Mouse (Mus musculus) stomach, embryonic 14.5 days (tissue): ENCODE measurements around the gene Lbp. TPM values are rescaled to one million over a fixed set of nuclear protein-coding genes. Genes with fewer than 3 reads are reported as not detected.

Experiments used
- ATAC-seq: fragments of 200-750 bp; cut with Nextera tagmentation; 2 replicates; pipeline ENCODE4 v1.8.0; 2017; ENCODE audit warnings: low read depth, moderate TSS enrichment; ENCODE audit not compliant: insufficient number of reproducible peaks, insufficient read depth, low FRiP score
- H3K27ac ChIP-seq: fragments of 300-500 bp; sonication (generic); 2 replicates; pipeline ENCODE4 v1.5.1; 2014; ENCODE audit warnings: mild to moderate bottlenecking, low read length, moderate library complexity, mixed read lengths
- H3K27me3 ChIP-seq: fragments of 300-500 bp; sonication (generic); 2 replicates; pipeline ENCODE4 v1.6.1; 2014; ENCODE audit warnings: low read length, control low read depth, mixed read lengths; ENCODE audit not compliant: control insufficient read depth, insufficient read depth
- H3K36me3 ChIP-seq: fragments of 300-500 bp; sonication (generic); 2 replicates; pipeline ENCODE4 v1.6.1; 2014; ENCODE audit warnings: mild to moderate bottlenecking, control low read depth, low read length, moderate library complexity, mixed read lengths; ENCODE audit not compliant: control insufficient read depth, insufficient read depth
- H3K4me1 ChIP-seq: fragments of 300-500 bp; sonication (generic); 2 replicates; pipeline ENCODE4 v1.6.1; 2014; ENCODE audit warnings: low read length, control low read depth, mixed read lengths; ENCODE audit not compliant: control insufficient read depth, insufficient read depth
- H3K4me2 ChIP-seq: fragments of 300-500 bp; sonication (generic); replicated peaks from 2 replicates; pipeline ENCODE4 v1.6.1; 2014; ENCODE audit warnings: low read depth, low read length, control low read depth
- H3K4me3 ChIP-seq: fragments of 300-500 bp; sonication (generic); 2 replicates; pipeline ENCODE4 v1.5.1; 2014; ENCODE audit warnings: low read depth, low read length, control low read depth
- H3K9ac ChIP-seq: fragments of 300-500 bp; sonication (generic); replicated peaks from 2 replicates; pipeline ENCODE4 v1.6.1; 2014; ENCODE audit warnings: low read depth, mild to moderate bottlenecking, control low read depth, low read length, moderate library complexity, mixed read lengths
- H3K9me3 ChIP-seq: fragments of 300-500 bp; sonication (generic); 2 replicates; pipeline ENCODE4 v1.6.1; 2016; ENCODE audit warnings: low read depth, low read length, control low read depth; ENCODE audit not compliant: control insufficient read depth
- WGBS: fragments of 180-500 bp; shearing (Covaris S2); extraction: QIAGEN DNeasy Blood & Tissue Kit; methylation state at CpG from one replicate; pipeline ENCODE4 v1.1.7; 2014; 5-methylcytosine and 5-hydroxymethylcytosine counted together
- polyA plus RNA-seq: library from polyadenylated mRNA; unstranded; fragments of >200 nt; fragmentation: Nextera tagmentation; extraction: Ambion mirVana; gene quantifications from 2 replicates; pipeline ENCODE4 v1.2.1, GENCODE M21; 2014

Gene Lbp
- polyA plus RNA-seq, 1 experiment from 2014 or later: 3.5 TPM

GRCm38 (mm10) chr2:158275349-158275748, 30.9 kb upstream of the Lbp start:
- 82% methylated on average over 3 of the region's 3 CpGs for WGBS
- Histone ChIP-seq H3K4me3 (no peak overlapping the region), H3K4me2 (no peak overlapping the region), H3K27ac (no peak overlapping the region), H3K36me3 (no peaks in the 10 kb centered on the region), H3K9ac (no peak overlapping the region), H3K9me3 (no peaks in the 10 kb centered on the region), H3K4me1 (no peaks in the 10 kb centered on the region), H3K27me3 (no peaks in the 10 kb centered on the region)
- no peak for ATAC-seq

GRCm38 (mm10) chr2:158275811-158276210, 30.5 kb upstream of the Lbp start:
- H3K4me1 ChIP-seq: no peaks in the 10 kb centered on the region
- H3K9ac ChIP-seq: no peak overlapping the region
- H3K27me3 ChIP-seq: no peaks in the 10 kb centered on the region
- no peak overlapping the region for H3K27ac ChIP-seq
- H3K4me3 ChIP-seq: no peak overlapping the region
- no peak overlapping the region for H3K4me2 ChIP-seq
- ATAC-seq: no peak
- WGBS: 52% methylated on average over 4 of the region's 4 CpGs
- H3K36me3 ChIP-seq: no peaks in the 10 kb centered on the region
- H3K9me3 ChIP-seq: no peaks in the 10 kb centered on the region

GRCm38 (mm10) chr2:158276451-158276850, 29.8 kb upstream of the Lbp start:
- WGBS: 71% methylated on average over 6 of the region's 6 CpGs
- no peaks in the 10 kb centered on the region for H3K27me3 ChIP-seq
- no peaks in the 10 kb centered on the region for H3K4me1 ChIP-seq

GRCm38 (mm10) chr2:158276878-158277277, 29.4 kb upstream of the Lbp start:
- H3K9ac ChIP-seq: no peak overlapping the region
- no peak overlapping the region for H3K4me2 ChIP-seq
- no peak overlapping the region for H3K4me3 ChIP-seq
- ATAC-seq: no peak
- no peaks in the 10 kb centered on the region for H3K4me1 ChIP-seq
- H3K27me3 ChIP-seq: no peaks in the 10 kb centered on the region
- 75% methylated on average over 4 of the region's 4 CpGs for WGBS
- no peaks in the 10 kb centered on the region for H3K9me3 ChIP-seq
- H3K27ac ChIP-seq: no peak overlapping the region
- no peaks in the 10 kb centered on the region for H3K36me3 ChIP-seq

More at GRCm38 (mm10) chr2:158276451-158276850, 29.8 kb upstream of the Lbp start:
- Histone ChIP-seq H3K4me3 (no peak overlapping the region), H3K27ac (no peak overlapping the region), H3K4me2 (no peak overlapping the region), H3K9me3 (no peaks in the 10 kb centered on the region), H3K36me3 (no peaks in the 10 kb centered on the region), H3K9ac (no peak overlapping the region)
- no peak for ATAC-seq

GRCm38 (mm10) chr2:158279656-158280055, 26.6 kb upstream of the Lbp start:
- no peak overlapping the region for H3K4me3 ChIP-seq
- no peak overlapping the region for H3K27ac ChIP-seq
- no peak for ATAC-seq
- H3K27me3 ChIP-seq: no peaks in the 10 kb centered on the region
- H3K36me3 ChIP-seq: no peaks in the 10 kb centered on the region
- no peak overlapping the region for H3K4me2 ChIP-seq
- whole genome bisulfite sequencing: 87% methylated on average over 4 of the region's 4 CpGs
- no peaks in the 10 kb centered on the region for H3K4me1 ChIP-seq
- H3K9me3 ChIP-seq: no peaks in the 10 kb centered on the region
- H3K9ac ChIP-seq: no peak overlapping the region

GRCm38 (mm10) chr2:158281497-158282205, 24.6 kb upstream of the Lbp start:
- Histone ChIP-seq H3K27ac (no peak overlapping the region), H3K27me3 (no peaks in the 10 kb centered on the region), H3K4me1 (no peaks in the 10 kb centered on the region), H3K9ac (no peak overlapping the region), H3K36me3 (no peaks in the 10 kb centered on the region), H3K4me2 (no peak overlapping the region), H3K9me3 (no peaks in the 10 kb centered on the region), H3K4me3 (no peak overlapping the region)
- 58% methylated on average over 16 of the region's 16 CpGs for WGBS
- no peak for ATAC-seq

- H3K4me3 ChIP-seq: no peak overlapping the region
- ATAC-seq: no peak
- WGBS: 77% methylated on average over 7 of the region's 7 CpGs
These were observed 23.2 kb upstream of the Lbp start for GRCm38 (mm10) chr2:158283136-158283535.

GRCm38 (mm10) chr2:158283771-158284170, 22.5 kb upstream of the Lbp start:
- no peak overlapping the region for H3K27ac ChIP-seq
- H3K9me3 ChIP-seq: no peaks in the 10 kb centered on the region
- H3K4me1 ChIP-seq: no peaks in the 10 kb centered on the region
- no peak overlapping the region for H3K9ac ChIP-seq
- 72% methylated on average over 6 of the region's 6 CpGs for WGBS
- no peaks in the 10 kb centered on the region for H3K36me3 ChIP-seq
- H3K4me3 ChIP-seq: no peak overlapping the region
- no peak overlapping the region for H3K4me2 ChIP-seq
- H3K27me3 ChIP-seq: no peaks in the 10 kb centered on the region
- ATAC-seq: no peak

More at GRCm38 (mm10) chr2:158283136-158283535, 23.2 kb upstream of the Lbp start:
- Histone ChIP-seq H3K27ac (no peak overlapping the region), H3K4me2 (no peak overlapping the region), H3K9me3 (no peaks in the 10 kb centered on the region), H3K9ac (no peak overlapping the region), H3K36me3 (no peaks in the 10 kb centered on the region), H3K4me1 (no peaks in the 10 kb centered on the region), H3K27me3 (no peaks in the 10 kb centered on the region)

- H3K36me3 ChIP-seq: no peaks in the 10 kb centered on the region
- no peak for ATAC-seq
- no peak overlapping the region for H3K4me2 ChIP-seq
- H3K9me3 ChIP-seq: no peaks in the 10 kb centered on the region
- H3K4me3 ChIP-seq: no peak overlapping the region
- H3K9ac ChIP-seq: no peak overlapping the region
- no peaks in the 10 kb centered on the region for H3K4me1 ChIP-seq
- WGBS: 17% methylated on average over 11 of the region's 11 CpGs
- no peak overlapping the region for H3K27ac ChIP-seq
- no peaks in the 10 kb centered on the region for H3K27me3 ChIP-seq
These were observed 21.7 kb upstream of the Lbp start for GRCm38 (mm10) chr2:158284571-158284970.
